Mouse (Mus musculus) left cerebral cortex, adult 11 months (tissue): ENCODE measurements around the gene Med15.

Source experiments
- DNase-seq: peaks from one replicate; pipeline ENCODE4 v3.0.0; 2022; ENCODE audit warnings: low spot score

Gene Med15

GRCm38 (mm10) chr16:17647566-17648340 lies 84.9 kb downstream of the Med15 start:
- no peak for DNase-seq

GRCm38 (mm10) chr16:17647156-17647555 lies 85.5 kb downstream of the Med15 start:
- DNase-seq: no peak

GRCm38 (mm10) chr16:17646310-17647114 lies 86.2 kb downstream of the Med15 start, which contains the start of gene Ccdc74a:
TSS of gene Ccdc74a (plus strand) at chr16:17646470.
- peak; percentile 67 for DNase-seq

- DNase-seq: no peak
Observed at GRCm38 (mm10) chr16:17643437-17643990, 89.2 kb downstream of the Med15 start.

GRCm38 (mm10) chr16:17642311-17642710 lies 90.4 kb downstream of the Med15 start:
- DNase-seq: no peak

- no peak for DNase-seq
Observed at GRCm38 (mm10) chr16:17641301-17641700, 91.4 kb downstream of the Med15 start.

GRCm38 (mm10) chr16:17640706-17641105 lies 92.0 kb downstream of the Med15 start:
- no peak for DNase-seq

GRCm38 (mm10) chr16:17639951-17640350 lies 92.7 kb downstream of the Med15 start:
- DNase-seq: no peak

- DNase-seq: no peak
Observed at GRCm38 (mm10) chr16:17639081-17639480, 93.6 kb downstream of the Med15 start.

- no peak for DNase-seq
Observed at GRCm38 (mm10) chr16:17638036-17638628, 94.6 kb downstream of the Med15 start.

GRCm38 (mm10) chr16:17637610-17638009 lies 95.1 kb downstream of the Med15 start:
- DNase-seq: no peak

GRCm38 (mm10) chr16:17636904-17637303 lies 95.8 kb downstream of the Med15 start:
- DNase-seq: no peak

- DNase-seq: no peak
Observed at GRCm38 (mm10) chr16:17633481-17634181, 99.1 kb downstream of the Med15 start.

GRCm38 (mm10) chr16:17632580-17632979 lies 100.1 kb downstream of the Med15 start:
- no peak for DNase-seq

GRCm38 (mm10) chr16:17626269-17626555 lies 106.5 kb downstream of the Med15 start:
- no peak for DNase-seq

- no peak for DNase-seq
Observed at GRCm38 (mm10) chr16:17625488-17626268, 107.0 kb downstream of the Med15 start.

- no peak for DNase-seq
Observed at GRCm38 (mm10) chr16:17621936-17622335, 110.8 kb downstream of the Med15 start.

- peak; percentile 76 for DNase-seq
Observed at GRCm38 (mm10) chr16:17619198-17620105, 113.2 kb downstream of the Med15 start, which contains the start of gene Smpd4. TSS of gene Smpd4 (plus strand) at chr16:17619354.

GRCm38 (mm10) chr16:17617922-17618565 lies 114.6 kb downstream of the Med15 start:
- DNase-seq: no peak

GRCm38 (mm10) chr16:17616212-17616611 lies 116.5 kb downstream of the Med15 start:
- DNase-seq: no peak
